Mouse (Mus musculus) hindbrain, embryonic 11.5 days (tissue): Measurements from ENCODE around the gene Arhgef28. TPM values are rescaled to one million over a fixed set of nuclear protein-coding genes. Genes with fewer than 3 reads are reported as not detected.

ENCODE experiments used
- ATAC-seq: fragments of 200-750 bp; cut with Nextera tagmentation; 2 replicates; pipeline ENCODE4 v1.8.0; 2017; ENCODE audit warnings: mild to moderate bottlenecking, moderate TSS enrichment, moderate library complexity; ENCODE audit not compliant: low FRiP score
- DNase-seq: peaks from one replicate; pipeline ENCODE4 v3.0.0-alpha.2; 2015; ENCODE audit warnings: low spot score
- H3K27ac ChIP-seq: fragments of 300-500 bp; sonication (generic); 2 replicates; pipeline ENCODE4 v1.5.1; 2014; ENCODE audit warnings: mild to moderate bottlenecking, low read depth, low read length
- H3K27me3 ChIP-seq: fragments of 300-500 bp; sonication (generic); 2 replicates; pipeline ENCODE4 v1.6.1; 2014; ENCODE audit warnings: mild to moderate bottlenecking, low read length, moderate library complexity, mixed read lengths; ENCODE audit not compliant: control insufficient read depth, insufficient read depth
- H3K36me3 ChIP-seq: fragments of 300-500 bp; sonication (generic); 2 replicates; pipeline ENCODE4 v1.6.1; 2014; ENCODE audit warnings: mild to moderate bottlenecking, low read length, moderate library complexity, mixed read lengths; ENCODE audit not compliant: control insufficient read depth, insufficient read depth
- H3K4me1 ChIP-seq: fragments of 300-500 bp; sonication (generic); replicated peaks from 2 replicates; pipeline ENCODE4 v1.6.1; 2014; ENCODE audit warnings: low read length, mixed read lengths; ENCODE audit not compliant: control insufficient read depth, insufficient read depth
- H3K4me2 ChIP-seq: fragments of 300-500 bp; sonication (generic); replicated peaks from 2 replicates; pipeline ENCODE4 v1.6.1; 2014; ENCODE audit warnings: mild to moderate bottlenecking, low read depth, low read length
- H3K4me3 ChIP-seq: fragments of 300-500 bp; sonication (generic); 2 replicates; pipeline ENCODE4 v1.5.1; 2014; ENCODE audit warnings: low read depth, low read length
- H3K9ac ChIP-seq: fragments of 300-500 bp; sonication (generic); 2 replicates; pipeline ENCODE4 v1.6.1; 2014; ENCODE audit warnings: low read depth, low read length
- H3K9me3 ChIP-seq: fragments of 300-500 bp; sonication (generic); 2 replicates; pipeline ENCODE4 v1.6.1; 2016; ENCODE audit warnings: low read length; ENCODE audit not compliant: control insufficient read depth
- WGBS: fragments of 180-500 bp; shearing (Covaris S2); extraction: QIAGEN DNeasy Blood & Tissue Kit; methylation state at CpG from one replicate; pipeline ENCODE4 v1.1.7; 2014; 5-methylcytosine and 5-hydroxymethylcytosine counted together
- polyA plus RNA-seq: library from polyadenylated mRNA; unstranded; fragments of >200 nt; fragmentation: Nextera tagmentation; extraction: Ambion mirVana; gene quantifications from 2 replicates; pipeline ENCODE4 v1.2.1, GENCODE M21; 2014

Arhgef28 gene
- polyA plus RNA-seq = 9.1 and 11.8 TPM in 2 replicates

DNA sequence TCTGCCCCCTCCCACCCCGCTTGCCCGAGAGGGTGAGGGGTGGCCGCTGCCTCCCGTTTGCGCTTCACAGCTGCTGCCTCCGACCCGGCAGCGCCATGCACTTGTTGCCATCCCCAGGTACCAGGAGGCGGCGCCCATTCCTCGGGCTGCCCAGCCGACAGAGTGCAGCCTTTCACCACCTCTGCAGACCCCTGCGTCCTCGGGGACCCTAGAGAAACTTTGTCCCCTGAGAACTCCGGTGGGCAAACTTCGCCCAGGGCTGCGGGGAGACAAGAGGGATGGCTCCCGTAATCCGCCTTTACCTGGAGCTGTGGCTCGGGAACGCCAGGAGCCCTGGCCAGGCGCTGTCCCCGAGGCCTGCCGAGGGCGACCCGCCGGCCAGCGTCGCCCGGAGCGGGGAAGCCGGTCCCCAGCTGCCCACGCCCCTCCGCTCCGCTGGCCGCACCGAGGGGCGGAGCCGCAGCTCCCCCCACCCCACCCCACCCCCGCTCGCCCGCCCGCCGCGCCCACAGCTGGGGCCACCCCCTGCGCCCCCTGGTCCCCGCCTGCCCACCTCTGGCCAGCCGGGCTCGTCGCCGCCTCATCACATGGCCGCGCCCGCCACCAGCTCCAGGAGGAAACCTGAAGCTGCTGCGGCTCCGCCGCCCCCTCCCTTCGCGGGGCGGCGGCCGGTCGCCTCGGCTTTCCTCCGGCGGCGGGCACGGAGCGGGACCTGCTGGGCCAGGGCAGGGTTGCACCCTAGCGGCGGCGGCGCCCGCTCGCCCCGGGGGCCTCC lies at the start of gene Arhgef28:
Gene Arhgef28 (minus strand): TSS at position 669 of the 775 bp plus-strand sequence.
- no peaks in the 10 kb centered on the region for H3K9me3 ChIP-seq
- peak within 1 kb of the TSS; percentile 65; the same call in 1 of the 2 replicates for H3K27ac ChIP-seq
- H3K4me3 ChIP-seq = peak within 1 kb of the TSS; percentile 63
- DNase-seq (peak; percentile 76), ATAC-seq (peak; percentile 86)
- no peaks in the 10 kb centered on the region for H3K27me3 ChIP-seq
- H3K9ac ChIP-seq = peak within 1 kb of the TSS; percentile 62
- peak within 1 kb of the TSS; percentile 98 for H3K4me2 ChIP-seq
- H3K36me3 ChIP-seq = no peaks in the 10 kb centered on the region
- WGBS = under 1% methylated on average over 32 of the region's 76 CpGs
- H3K4me1 ChIP-seq = peaks cover 7% of the 10 kb centered on the region; the same call in 1 of the 2 replicates

DNA sequence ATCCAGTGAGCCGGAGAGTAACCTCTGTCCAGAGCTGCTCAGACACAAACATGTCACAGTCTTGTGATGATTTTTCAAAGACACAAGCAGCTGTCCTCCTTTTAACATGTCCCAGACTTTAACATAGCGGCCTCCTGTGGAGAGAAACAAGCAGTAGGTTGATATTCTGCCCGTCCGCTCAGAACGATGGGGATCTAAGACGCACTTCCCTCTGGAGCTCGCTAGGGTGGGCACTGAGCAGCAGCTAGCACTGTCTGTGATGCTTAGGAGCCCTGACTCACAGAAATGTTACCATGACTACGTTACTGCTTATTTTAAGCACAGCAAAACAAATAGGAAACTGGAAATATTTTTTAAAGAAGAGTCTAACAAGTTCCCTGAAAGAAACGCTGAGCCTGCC lies 48.7 kb upstream of the Arhgef28 start:
- Histone ChIP-seq H3K4me1 (no peaks in the 10 kb centered on the region), H3K4me3 (no peak overlapping the region), H3K36me3 (peaks cover 11% of the 10 kb centered on the region), H3K4me2 (no peak overlapping the region), H3K9ac (no peak overlapping the region), H3K9me3 (no peaks in the 10 kb centered on the region), H3K27me3 (no peaks in the 10 kb centered on the region), H3K27ac (no peak overlapping the region)
- 76% methylated on average over 9 of the region's 9 CpGs for WGBS
- DNase-seq = no peak
- no peak for ATAC-seq

DNA sequence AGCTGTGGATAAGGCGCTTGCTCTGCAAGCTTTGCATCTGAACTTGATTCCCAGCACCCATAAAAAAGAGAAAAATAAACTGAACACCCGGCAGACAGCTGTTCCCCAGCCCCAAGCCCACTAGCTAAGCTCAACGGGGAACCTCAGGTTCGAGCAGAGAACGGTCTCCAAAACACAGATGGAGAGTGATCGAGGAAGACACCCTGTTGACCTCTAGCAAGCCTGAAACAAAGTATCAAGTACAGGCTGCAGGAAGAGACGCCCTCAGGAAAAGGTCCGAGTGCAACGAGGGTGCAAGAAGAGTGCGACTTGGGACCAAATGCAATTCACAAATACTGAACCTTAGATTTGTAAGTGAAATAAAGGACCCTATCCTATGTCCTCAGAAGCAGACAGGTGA lies 43.4 kb upstream of the Arhgef28 start:
- no peak overlapping the region for H3K4me3 ChIP-seq
- WGBS = 90% methylated on average over 10 of the region's 10 CpGs

DNA sequence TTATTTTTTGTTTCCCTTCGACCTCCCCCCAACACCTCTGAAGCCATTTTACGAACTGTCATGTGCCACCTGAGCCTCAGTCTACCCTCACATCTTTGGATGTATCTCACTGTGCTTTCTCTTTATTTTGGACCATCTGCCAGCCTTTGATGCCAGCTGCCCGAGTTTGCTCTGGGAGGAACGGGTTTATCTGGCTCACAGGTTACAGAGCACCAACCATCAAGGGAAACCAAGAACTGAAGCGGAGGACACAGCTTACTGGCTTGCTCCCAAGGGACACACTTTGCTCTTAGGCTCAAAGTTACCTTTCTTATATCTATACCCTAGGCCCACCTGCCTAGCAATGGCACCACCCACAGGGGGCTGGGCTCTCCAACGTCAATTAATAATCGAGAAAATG lies 39.1 kb upstream of the Arhgef28 start:
- Histone ChIP-seq H3K9me3 (no peaks in the 10 kb centered on the region), H3K9ac (no peak overlapping the region), H3K4me2 (no peak overlapping the region), H3K36me3 (no peaks in the 10 kb centered on the region; the same call in 1 of the 2 replicates), H3K4me3 (no peak overlapping the region), H3K27me3 (no peaks in the 10 kb centered on the region), H3K27ac (no peak overlapping the region), H3K4me1 (no peaks in the 10 kb centered on the region)
- DNase-seq (no peak), ATAC-seq (no peak)
- WGBS = 81% methylated on average over 7 of the region's 7 CpGs

More for the DNA sequence above, 43.4 kb upstream of the Arhgef28 start:
- DNase-seq (no peak), ATAC-seq (no peak)
- Histone ChIP-seq H3K9me3 (no peaks in the 10 kb centered on the region), H3K4me1 (no peaks in the 10 kb centered on the region), H3K4me2 (no peak overlapping the region), H3K27me3 (no peaks in the 10 kb centered on the region), H3K36me3 (peaks cover 8% of the 10 kb centered on the region), H3K27ac (no peak overlapping the region), H3K9ac (no peak overlapping the region)

DNA sequence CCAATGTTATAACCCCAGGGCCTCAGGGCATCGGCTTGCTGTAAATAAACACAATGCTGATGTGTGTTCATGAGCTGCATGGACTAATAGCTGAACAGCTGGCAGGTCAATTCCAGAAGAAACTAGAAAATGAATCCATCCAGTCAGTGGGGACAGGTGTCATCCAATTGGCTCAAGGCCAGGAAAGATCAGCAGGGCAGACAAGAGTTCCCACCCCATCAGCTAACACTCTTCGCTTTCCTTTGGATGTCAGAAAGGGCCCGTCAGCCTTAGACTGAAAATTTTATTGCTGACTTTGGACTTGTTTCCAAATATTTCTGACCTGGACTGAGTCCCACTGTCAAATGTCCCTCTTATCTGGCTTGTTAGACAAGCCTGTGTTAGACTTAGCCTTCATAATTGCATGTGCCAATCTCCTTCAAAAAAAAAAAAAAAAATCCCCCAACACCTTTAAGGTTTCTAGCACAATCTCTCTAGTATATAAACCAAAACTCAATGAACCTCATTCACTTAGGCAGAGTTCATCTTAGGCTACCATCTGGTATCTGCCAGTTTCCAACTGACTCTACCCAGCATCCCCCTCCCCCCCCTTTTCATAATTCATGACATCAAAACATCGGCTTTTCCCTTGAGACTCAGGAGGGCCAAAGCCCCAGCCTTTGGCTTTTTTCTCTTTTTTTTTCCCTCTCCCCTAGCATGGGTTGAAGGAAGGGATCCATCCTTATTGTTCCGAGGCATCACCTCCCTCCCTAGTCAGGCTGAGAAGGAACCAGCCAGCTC lies 38.5 kb upstream of the Arhgef28 start:
- no peaks in the 10 kb centered on the region for H3K9me3 ChIP-seq
- no peak overlapping the region for H3K9ac ChIP-seq
- no peaks in the 10 kb centered on the region for H3K27me3 ChIP-seq
- H3K4me3 ChIP-seq = no peak overlapping the region
- H3K36me3 ChIP-seq = no peaks in the 10 kb centered on the region
- no peak overlapping the region for H3K4me2 ChIP-seq
- H3K4me1 ChIP-seq = no peaks in the 10 kb centered on the region
- DNase-seq (no peak), ATAC-seq (no peak)
- H3K27ac ChIP-seq = no peak overlapping the region
- 84% methylated on average over 4 of the region's 5 CpGs for WGBS

DNA sequence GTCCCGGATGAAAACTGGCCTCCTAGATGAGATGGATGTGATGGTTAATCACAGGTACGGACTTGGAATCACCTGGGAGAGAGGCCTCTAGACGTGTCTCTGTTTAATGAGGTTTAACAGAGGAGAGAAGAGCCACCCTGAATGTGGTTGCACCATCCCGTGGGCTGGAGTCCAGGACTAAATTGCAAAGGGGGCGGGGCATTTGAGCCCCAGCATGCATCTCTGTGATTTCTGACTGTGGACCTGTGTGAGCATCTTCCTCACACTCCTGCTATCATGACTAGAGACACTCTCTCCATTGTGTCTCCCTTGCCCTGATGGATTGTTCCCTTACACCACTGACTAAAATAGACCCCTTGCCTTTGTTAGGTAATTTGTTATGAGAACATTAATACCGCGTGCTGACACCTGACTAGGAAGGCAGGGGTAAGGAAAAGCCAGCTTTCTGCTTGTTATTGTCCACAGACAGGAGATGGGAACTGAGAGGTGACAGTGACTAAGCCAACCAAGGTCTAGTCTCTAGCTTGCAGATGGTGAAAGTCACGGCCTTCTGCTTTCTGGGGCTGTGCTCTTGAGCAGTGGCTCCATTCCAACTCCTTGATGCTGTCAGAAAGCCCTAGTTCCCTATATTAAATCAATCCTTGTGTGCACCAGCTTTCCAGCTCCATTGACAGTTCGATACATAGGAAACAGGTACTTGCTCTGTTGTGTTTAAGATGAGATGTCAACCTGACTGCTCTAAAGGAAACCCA lies 35.5 kb upstream of the Arhgef28 start:
- H3K4me2 ChIP-seq = no peak overlapping the region
- H3K4me1 ChIP-seq = no peaks in the 10 kb centered on the region
- H3K4me3 ChIP-seq = no peak overlapping the region
- H3K27ac ChIP-seq = no peak overlapping the region
- no peak overlapping the region for H3K9ac ChIP-seq
- ATAC-seq (no peak), DNase-seq (no peak)
- no peaks in the 10 kb centered on the region for H3K9me3 ChIP-seq
- no peaks in the 10 kb centered on the region for H3K36me3 ChIP-seq
- no peaks in the 10 kb centered on the region for H3K27me3 ChIP-seq
- 76% methylated on average over 9 of the region's 9 CpGs for WGBS

DNA sequence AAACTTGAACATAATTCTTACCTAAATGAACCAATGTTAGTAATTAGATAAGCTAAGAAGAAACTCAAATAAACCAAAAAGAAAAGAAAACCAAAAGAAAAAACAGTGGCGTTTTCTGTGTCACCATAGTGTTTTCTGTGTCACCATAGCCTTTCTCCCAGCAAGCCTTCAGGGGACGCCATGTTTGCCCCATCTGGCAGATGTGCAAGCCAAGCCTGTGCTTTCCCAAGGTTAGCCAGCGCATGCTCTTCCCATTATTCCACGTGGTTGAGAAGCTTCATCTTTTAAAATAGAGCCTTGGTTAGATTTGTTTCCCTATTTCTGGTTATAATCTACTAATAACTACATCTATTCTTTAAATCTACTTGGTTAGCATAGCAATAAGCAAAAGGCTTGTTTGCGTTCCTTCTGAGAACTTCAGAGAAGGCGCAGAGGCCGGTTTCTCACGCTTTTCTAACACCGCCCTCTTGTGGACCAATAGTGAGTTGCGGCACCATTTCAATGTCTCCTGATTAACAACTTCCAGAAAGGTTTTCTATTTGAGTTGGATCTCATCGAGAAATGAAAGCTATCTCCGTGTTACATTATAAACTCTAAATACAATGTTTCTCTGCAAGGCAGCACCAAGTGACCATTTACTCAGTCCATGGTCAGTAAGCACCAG lies 33.9 kb upstream of the Arhgef28 start:
- 21% methylated on average over 12 of the region's 12 CpGs for WGBS
- Histone ChIP-seq H3K4me3 (no peak overlapping the region), H3K36me3 (no peaks in the 10 kb centered on the region), H3K27me3 (no peaks in the 10 kb centered on the region), H3K27ac (no peak overlapping the region), H3K9ac (no peak overlapping the region), H3K4me1 (no peaks in the 10 kb centered on the region), H3K9me3 (no peaks in the 10 kb centered on the region), H3K4me2 (no peak overlapping the region)
- DNase-seq (peak; percentile 88), ATAC-seq (no peak)

DNA sequence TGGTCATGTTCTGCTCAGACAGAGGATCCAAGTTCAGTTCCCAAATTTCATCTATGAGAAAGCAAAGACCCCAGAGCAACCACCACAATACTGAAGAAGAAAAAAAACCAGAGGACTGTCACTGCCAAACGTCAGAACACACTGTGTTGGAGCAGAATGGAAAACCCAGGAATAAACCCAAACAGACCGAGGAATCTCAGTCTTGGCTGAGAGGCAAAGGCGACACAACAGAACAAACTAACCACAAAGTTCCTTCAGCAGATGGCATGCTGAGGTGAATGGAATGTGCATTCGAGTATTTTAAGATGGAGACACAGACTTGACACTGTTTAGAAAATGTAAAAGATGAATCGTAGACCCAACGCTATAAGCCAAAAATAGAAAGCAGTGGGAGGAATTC lies 29.2 kb upstream of the Arhgef28 start:
- ATAC-seq (no peak), DNase-seq (no peak)
- H3K4me3 ChIP-seq = no peak overlapping the region
- no peak overlapping the region for H3K27ac ChIP-seq
- no peaks in the 10 kb centered on the region for H3K4me1 ChIP-seq
- no peaks in the 10 kb centered on the region for H3K27me3 ChIP-seq
- WGBS = 80% methylated on average over 6 of the region's 6 CpGs
- no peak overlapping the region for H3K9ac ChIP-seq
- H3K36me3 ChIP-seq = no peaks in the 10 kb centered on the region
- no peaks in the 10 kb centered on the region for H3K9me3 ChIP-seq
- no peak overlapping the region for H3K4me2 ChIP-seq
